Mouse (Mus musculus): Measurements from ENCODE around the gene Galnt13.

DNA sequence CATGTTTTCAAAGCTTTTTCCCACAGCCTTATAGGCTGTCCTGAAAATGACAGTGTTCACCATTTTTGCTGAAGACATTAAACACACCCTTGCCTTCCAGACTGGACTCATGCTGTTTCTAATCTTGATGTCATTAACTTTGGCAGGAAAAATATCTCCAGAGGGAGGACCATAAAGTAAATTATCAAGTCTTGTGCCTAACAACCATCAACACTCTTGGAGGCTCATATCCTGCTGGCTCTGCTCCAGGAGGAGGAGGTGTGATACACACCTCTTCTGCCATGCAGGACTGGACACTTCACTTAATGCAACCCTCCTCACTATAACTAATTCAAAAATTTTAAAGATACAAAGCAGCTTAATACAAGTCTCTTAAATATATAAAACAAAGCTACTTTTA lies 502.0 kb downstream of the Galnt13 start:
- TF ChIP-seq POLR2A (IDR thresholded peaks at IDR 0.05; ENCODE audit: low read depth, low read length) = no peak
- TF ChIP-seq CTCF (IDR thresholded peaks at IDR 0.05; ENCODE audit: extremely low read depth, insufficient read length, insufficient replicate concordance, low read depth, low read length) = no peak
